Mouse (Mus musculus) kidney, adult 18-20 months (tissue): ENCODE measurements at regions not wholly inside any gene's neighbourhood (a gene's known extent, or its start where the extent isn't known, plus 50 kb on each side); places are given as distances from the start of the nearest gene placed in this dataset.

Experiments
- DNase-seq: peaks from one replicate; pipeline ENCODE4 v3.0.0; 2021

GRCm38 (mm10) chr13:107239035-107239387 is 217.1 kb upstream of the Kif2a start:
- no peak for DNase-seq

DNA sequence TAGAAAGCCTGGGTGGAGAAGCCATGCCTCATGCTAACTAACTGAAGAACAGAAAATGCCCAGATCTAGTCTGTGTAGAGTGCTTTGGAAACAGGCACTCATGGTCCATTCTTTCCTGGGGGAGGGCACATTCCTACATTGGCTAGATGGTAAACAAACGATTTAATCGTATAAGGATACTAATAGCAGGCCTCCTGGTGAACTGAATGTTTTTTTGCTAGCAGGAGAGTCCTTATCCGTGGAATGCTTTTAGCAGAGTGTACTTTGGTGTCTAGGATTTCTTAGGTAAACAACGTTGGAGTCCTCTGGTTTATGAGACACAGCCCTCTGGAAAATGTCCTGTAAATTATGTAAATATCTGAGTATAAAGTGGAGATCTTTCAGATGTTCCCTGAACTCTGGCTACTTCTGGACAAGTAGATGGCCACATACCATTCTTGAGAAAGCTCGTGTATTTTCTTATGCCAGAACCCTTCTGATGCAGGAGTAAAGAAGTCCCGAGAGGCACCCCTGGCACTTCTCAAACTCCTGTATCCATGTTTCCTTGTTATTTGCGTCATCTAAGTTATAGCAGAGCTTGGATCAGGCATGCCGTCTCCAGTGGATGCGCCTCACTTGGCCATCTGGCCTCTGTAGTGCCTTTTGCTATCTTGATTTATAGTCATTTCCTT is 216.6 kb upstream of the Kif2a start:
- DNase-seq: no peak

DNA sequence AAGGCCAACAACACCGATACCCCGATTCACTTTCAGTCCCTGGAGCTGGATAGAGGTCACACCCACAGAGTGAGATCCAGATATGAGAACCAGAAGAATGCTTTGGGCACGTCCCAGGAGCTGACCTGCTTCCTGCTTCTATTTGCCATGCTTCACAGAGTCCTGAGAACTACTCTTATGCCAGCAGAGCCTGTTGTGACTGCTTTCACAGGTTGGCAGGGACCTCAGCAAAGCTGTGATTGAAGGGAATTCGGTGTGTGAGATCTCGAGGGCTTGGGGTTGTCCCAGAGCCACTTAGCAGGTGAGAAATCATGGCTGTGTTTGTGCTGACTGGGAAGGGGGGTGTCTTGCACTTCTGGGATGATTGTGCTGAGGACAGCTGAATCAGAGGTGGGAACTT is 197.5 kb upstream of the Kif2a start:
- no peak for DNase-seq

GRCm38 (mm10) chr13:107218351-107218750 is 196.4 kb upstream of the Kif2a start:
- DNase-seq: no peak

DNA sequence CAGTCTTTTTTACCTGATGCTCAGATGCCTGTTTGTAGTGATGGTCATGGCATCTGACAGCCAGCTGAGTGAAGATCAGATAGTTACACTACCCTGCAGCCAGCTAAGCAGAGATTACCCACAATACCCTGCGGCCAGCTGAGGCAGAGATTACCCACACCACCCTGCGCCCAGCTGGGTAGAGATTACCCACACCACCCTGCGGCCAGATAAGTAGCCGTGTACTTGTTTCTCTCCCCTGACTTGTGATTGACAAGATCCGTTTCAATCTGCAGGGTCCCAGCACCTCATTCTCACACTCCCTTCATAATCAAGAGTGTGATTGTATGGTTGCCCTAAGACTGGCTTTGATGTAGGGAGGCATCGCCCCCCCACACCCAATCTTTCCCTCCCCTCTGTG is 195.9 kb upstream of the Kif2a start:
- DNase-seq: no peak

DNA sequence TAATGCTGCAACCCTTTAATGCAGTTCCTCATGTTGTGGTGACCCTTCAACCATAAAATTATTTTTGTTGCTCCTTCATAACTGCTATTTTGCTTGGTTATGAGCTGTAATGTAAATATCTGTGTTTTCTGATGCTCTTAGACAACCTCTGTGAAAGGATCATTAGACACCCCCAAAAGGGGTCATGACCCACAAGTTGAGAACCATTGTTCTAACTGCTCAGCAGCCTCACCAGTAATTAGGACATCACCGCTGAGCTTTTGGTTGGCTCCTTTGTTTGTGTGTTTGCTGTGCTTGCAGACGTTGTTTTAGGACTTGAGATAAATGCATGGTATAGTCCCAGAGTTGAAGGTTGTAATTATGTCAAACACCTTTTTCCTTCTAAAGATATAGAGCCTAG is 191.4 kb upstream of the Kif2a start:
- no peak for DNase-seq

DNA sequence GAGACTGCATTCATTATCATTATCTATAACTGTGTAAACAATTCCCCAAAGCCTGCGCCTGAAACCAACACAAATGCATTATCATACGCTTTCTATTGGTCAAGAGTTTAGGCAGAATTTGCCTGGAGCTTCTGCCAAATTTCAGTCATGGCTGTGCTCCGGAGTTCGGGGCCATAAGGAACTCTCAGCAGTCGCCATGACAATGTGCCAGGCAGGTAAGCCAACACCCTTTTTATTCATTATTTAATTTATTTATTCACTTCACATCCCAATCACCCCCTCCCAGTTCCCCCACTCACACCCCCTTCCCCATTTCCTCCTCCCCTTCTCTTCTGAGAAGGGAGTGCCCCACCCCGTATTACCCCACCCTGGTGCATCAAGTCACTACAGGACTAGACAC is 188.8 kb upstream of the Kif2a start:
- DNase-seq: no peak

DNA sequence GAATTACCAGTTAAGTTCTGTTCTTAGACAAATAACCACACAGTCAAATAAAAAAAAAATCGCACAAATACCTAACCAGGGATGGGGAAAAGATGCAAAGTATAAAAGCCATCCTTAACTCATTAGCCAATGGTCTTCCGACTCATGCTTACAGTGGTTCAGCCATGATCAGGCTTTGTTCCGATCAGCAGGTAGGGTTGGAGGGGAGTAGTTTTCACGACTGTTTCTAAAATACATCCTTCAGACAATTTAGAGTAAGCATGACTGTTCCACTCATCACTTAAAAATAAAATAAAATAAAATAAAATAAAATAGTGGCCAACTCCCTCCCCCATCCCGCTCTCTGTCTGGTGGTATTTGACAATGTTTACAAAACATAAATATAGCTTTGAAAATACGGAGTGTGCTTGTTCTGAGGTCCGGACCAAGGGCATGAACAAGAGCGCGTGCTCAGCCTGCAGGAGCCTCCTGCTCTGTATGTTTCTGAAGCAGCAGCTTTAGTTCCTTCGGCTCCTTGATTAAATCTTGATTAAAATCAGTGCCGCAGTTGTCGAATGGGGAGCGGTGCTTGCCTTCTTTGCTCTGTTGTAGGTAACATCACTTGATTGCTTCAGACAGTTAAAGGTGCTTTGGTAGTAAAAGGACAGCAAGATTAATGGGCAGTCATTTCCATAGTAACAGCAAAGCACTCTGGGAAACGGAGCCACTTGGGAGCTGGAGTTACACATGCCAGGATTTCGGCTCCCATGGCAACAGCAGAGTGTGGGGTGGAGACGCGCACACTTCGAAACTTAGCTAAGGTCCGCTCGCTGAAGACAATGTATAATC is 185.6 kb upstream of the Kif2a start:
- DNase-seq: peak; percentile 27

DNA sequence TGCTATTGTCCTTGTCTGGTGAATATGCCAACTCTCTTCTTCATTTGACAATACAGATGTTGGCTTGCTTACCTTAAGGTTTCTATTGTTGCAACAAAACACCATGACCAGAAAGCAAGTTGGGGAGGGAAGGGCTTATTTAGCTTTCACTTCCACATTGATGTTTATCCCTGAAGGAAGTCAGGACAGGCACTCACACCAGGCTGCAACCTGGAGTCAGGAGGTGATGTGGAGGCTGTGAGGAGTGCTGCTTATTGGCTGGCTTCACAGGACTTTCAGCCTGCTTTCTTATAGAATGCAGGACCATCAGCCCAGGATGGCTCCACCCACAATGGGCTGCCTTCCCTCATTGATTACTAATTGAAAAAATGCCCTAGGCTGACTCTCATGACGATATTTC is 177.9 kb upstream of the Kif2a start:
- DNase-seq: no peak

- DNase-seq: no peak
Measured at GRCm38 (mm10) chr13:107193426-107193825, 171.5 kb upstream of the Kif2a start.

- no peak for DNase-seq
Measured at GRCm38 (mm10) chr13:107187258-107187878, 165.4 kb upstream of the Kif2a start.

DNA sequence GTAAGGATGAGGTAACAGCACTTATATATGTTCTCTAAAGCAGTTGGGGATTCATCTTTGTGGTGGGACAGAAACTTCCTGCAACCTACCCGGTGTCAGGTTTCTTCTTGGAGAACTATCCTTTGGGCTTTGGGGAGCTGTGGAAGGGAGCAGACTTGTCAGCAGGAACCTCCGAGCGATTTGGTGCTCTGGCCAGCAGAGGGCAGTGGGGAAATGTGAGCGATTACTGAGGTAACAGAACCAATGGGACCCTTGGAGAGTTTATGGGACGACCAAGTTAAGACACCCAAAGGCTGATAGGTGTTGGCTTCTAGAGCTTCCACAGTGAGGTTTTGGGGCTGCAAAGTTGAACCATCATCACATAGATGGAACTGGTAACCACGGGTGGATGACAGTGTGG is 160.6 kb upstream of the Kif2a start:
- peak; percentile 52 for DNase-seq

DNA sequence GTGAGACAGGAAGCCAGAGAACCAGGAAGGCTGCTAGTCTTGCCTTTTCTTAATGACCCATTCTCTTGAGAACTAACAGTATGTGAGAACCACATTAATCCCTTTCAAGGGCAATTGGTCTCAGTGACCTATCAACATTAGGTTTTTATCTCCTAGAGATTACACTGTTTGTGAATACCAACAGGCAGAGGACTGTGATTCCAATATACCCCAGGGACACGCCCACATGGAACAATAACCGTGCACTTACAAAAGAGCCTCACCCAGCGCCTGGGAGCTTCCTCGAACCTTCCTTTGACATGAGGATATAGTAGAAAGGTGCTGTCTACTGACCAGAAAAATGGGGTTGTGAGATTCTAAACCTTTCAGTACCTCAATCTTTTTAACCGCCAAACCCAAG is 157.6 kb upstream of the Kif2a start:
- DNase-seq: no peak

GRCm38 (mm10) chr13:107177595-107177994 is 155.7 kb upstream of the Kif2a start:
- DNase-seq: no peak

GRCm38 (mm10) chr13:107175891-107176290 is 154.0 kb upstream of the Kif2a start:
- no peak for DNase-seq

DNA sequence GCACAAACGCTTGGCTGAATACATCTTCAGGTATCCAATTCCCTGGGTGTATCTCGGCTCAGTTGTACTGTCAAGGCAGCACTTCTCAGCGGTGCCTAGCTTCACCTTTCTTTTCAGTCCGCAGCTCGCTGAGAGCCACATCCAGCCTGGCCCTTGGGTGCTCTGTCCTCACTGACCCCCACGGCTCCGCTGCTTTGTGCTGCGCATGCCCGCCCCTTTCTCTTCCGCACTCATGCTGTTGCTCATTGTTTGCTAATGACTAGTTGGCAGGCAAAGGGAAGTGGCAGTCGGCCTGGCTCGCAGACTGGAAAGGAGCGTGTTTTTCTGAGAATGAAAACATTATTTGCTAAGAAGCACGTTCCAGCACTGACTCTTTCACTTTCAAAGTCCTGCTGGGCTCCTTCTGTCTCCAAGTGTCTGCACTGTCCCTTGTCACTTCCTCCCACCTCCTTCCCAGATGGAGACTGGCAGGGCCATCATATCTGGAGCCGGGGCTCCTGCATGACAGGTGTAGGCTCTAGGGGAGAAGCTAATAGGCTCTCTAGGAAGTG is 146.7 kb upstream of the Kif2a start:
- peak; percentile 30 for DNase-seq

DNA sequence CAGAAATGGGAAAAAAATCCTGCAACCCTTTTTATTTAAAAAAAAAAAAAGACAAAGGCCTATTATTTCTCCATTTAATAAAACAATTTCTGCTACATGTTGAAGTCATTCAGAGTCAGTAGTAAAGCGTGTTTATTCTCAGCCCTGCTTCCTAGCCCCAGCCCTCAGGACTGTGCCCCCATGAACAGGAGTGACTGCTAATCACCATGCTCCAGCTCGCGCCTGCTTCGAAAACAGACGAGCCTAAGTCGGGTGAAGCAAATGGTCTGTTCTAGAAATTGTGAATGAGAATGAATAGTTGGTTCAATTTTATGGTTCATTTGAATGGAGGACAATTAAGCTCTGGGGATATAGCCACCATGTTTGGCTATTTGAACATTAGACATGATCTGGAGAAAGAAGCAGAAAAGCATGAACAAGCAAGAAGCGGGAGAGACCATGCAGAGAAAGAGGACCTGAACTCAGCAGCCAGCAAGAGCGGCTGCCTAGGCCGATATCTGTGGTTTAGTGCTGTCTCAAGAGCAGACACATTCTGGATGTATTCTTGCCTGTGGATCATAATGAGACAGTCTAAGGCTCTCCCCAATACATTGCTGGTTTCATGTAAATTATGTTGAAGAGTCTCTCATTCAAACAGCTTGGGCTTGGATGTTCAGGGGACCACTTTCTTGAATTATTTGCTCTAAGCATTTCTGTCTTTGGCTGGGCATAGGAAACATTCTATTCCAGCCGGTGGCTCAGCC is 146.1 kb upstream of the Kif2a start:
- no peak for DNase-seq

- no peak for DNase-seq
Measured at GRCm38 (mm10) chr13:107151548-107151947, 129.6 kb upstream of the Kif2a start.

DNA sequence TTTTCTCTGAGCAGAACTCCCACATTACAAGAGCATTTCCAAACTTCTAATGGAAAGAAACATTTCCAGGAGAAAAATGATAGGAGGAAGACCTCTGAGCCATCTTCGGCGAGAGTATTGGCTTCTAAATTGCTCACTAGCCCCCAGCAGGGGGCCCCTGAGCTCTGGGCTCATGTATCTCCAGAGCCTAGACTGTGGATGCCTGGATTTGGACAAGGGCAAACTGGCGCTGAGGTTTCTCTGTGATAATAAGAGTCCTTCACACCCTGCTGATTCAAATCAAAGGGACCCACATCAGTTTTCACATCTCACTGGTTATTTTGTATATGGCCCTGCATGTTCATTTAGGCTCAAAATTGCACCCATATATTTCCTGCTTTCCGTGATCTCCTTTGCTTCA is 119.3 kb upstream of the Kif2a start:
- no peak for DNase-seq

DNA sequence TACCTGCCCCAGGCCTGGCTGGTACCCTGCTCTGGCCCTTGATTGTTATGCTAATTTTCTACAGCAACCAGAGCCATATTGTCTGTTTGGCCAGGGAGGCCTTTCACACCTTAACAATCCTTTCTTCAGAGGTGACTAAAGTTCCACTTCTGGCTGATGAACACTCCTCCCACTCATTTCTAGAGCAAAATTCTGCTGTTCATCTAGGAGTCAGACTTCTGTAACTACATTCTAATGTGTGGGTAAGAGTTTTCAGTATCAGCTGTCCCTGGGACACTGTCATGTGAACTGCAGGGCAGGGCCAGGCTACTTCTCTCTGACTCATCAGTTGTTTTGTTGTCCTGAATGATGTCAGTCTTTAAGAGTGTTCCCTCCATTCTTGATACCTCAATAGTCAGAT is 112.2 kb upstream of the Kif2a start:
- DNase-seq: no peak

- no peak for DNase-seq
Measured at GRCm38 (mm10) chr13:107126636-107127035, 104.7 kb upstream of the Kif2a start.

- DNase-seq: no peak
Measured at GRCm38 (mm10) chr13:107124130-107124668, 102.3 kb upstream of the Kif2a start.
